Mouse (Mus musculus): Measurements from ENCODE around the gene Dnajc5g. TPM values are rescaled to one million over a fixed set of nuclear protein-coding genes. Genes with fewer than 3 reads are reported as not detected.

Dnajc5g gene
- polyA plus RNA-seq, 1 experiment from 2014 or later, result not detected

DNA sequence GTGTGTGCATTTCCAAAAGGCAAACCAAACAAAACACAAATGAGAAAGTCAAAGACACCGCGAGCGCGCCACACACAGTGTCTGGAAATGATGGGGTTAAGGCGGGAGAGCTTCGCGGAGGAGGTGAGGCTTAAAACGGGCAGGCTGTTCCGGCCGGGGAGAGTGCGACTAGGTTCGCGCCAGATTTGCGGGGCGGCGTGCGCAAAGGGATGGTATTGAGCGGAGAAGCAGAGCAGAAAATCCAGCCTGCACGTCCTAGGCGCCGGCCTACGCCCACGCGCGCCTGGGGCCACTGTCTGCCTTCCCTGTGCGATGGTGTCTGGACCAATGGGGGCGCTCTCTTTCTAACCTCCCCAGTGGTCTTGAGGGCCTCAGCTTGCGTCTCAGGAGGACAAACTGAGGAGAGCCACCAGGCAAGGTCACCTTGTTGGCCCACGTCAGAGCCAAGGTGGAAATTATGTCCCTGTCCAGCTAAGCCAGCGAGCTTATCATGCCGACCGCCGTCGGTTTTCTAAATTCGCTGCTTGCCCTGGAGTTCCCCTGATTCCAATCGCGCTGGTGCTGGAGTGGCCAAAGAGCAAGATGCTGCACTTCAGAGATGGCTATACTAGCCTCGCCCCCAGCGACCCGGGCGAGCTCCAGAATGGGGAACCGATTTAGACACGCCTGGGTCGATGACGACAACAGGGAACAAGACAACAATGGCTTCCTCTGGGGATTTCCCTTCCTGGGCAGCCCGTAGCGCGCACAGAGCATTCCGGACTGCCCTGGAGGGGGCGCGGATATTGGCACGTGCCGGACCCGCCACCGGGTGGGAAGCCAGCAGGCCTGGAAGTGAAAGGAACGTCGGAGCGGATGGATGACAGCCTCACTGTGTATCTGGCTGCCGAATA, 11.0 kb upstream of the Dnajc5g start:
- H3K27ac ChIP-seq (ENCODE audit: low read depth), result no peak overlapping the region
- WGBS (ENCODE audit: insufficient replicate concordance), result under 1% methylated on average over 59 of the region's 59 CpGs
- no peaks in the 10 kb centered on the region for H3K9me3 ChIP-seq (ENCODE audit: low read length)
- ATAC-seq (peak; percentile 44), DNase-seq (peak; percentile 67)
- 0 out of 2 replicates have a peak overlapping the region, but pooled peaks have one; percentile 30 for H3K9ac ChIP-seq (replicated peaks)
- H3K36me3 ChIP-seq (replicated peaks; ENCODE audit: insufficient read depth, low read length), result no peaks in the 10 kb centered on the region
- peak overlapping the region; percentile 71 for H3K4me2 ChIP-seq (ENCODE audit: low read depth, low read length)
- TF ChIP-seq EP300 (IDR thresholded peaks at IDR 0.05; ENCODE audit: low read depth) (no peak), CTCF (IDR thresholded peaks at IDR 0.05; ENCODE audit: low read depth) (0 out of 2 replicates have a peak, but pooled peaks have one; percentile 20)
- peak overlapping the region; percentile 27 for H3K4me3 ChIP-seq (ENCODE audit: low read depth, low read length)
- H3K4me1 ChIP-seq (ENCODE audit: insufficient read depth), result peaks cover 15% of the 10 kb centered on the region
- peaks cover 74% of the 10 kb centered on the region for H3K27me3 ChIP-seq (ENCODE audit: insufficient read depth, low read length)

DNA sequence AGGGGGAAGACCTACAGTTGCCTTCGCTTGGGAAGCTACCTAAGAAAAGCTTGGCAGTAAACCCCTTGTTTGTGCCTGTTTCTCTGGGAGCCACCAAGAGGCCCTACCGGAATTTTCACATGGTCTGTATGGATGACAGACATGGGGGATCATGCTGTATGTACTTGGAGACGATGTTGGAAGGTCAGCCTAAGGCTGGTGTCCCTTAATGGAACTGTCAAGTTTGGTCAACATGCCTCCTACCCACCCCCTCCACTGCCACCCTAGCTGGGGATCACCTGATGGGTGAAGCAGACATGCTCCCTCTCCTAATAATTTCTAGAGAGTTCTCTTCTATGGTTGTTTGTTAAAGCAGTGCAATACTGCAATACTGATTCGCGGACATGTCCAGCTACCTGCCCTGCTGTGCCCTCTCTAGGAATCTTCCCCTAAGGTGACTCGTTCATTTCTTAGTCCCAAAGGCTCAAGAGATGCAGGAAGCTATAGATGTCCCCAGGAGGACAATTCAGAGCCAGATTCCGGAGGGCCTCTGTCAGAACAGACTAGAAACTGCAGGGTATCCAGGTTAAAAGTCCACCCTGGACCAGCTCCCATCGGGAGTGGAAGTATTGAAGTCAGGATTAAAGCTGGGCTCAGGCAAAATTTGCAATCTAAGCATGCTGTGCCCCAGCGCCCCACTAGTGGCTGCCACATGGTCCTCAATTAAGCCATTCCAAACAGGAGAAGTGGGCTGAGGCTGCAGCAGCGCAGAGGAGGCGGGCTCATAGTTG, 10.2 kb upstream of the Dnajc5g start:
- 26% methylated on average over 11 of the region's 11 CpGs for WGBS (ENCODE audit: insufficient replicate concordance)
- DNase-seq (peak; percentile 17), ATAC-seq (no peak)
- H3K4me3 ChIP-seq (ENCODE audit: low read depth, low read length), result peak overlapping the region; percentile 27; the same call in 1 of the 2 replicates
- 0 out of 2 replicates have a peak overlapping the region, but pooled peaks have one; percentile 30 for H3K9ac ChIP-seq (replicated peaks)
- no peak overlapping the region for H3K27ac ChIP-seq (ENCODE audit: low read depth)
- peak overlapping the region; percentile 71 for H3K4me2 ChIP-seq (ENCODE audit: low read depth, low read length)
- no peaks in the 10 kb centered on the region for H3K9me3 ChIP-seq (ENCODE audit: low read length)
- peaks cover 68% of the 10 kb centered on the region for H3K27me3 ChIP-seq (ENCODE audit: insufficient read depth, low read length)
- TF ChIP-seq EP300 (IDR thresholded peaks at IDR 0.05; ENCODE audit: low read depth) (no peak), CTCF (IDR thresholded peaks at IDR 0.05; ENCODE audit: low read depth) (no peak)
- H3K4me1 ChIP-seq (ENCODE audit: insufficient read depth), result peaks cover 15% of the 10 kb centered on the region
- no peaks in the 10 kb centered on the region for H3K36me3 ChIP-seq (replicated peaks; ENCODE audit: insufficient read depth, low read length)

GRCm38 (mm10) chr5:31108000-31108490, 2.0 kb downstream of the Dnajc5g start, which contains the start of gene Slc30a3:
Gene Slc30a3, minus strand, starts transcription at chr5:31108237.
- no peak for TF ChIP-seq EP300 (IDR thresholded peaks at IDR 0.05; ENCODE audit: low read depth)
- no peak for TF ChIP-seq CTCF (IDR thresholded peaks at IDR 0.05; ENCODE audit: low read depth)
- Histone ChIP-seq H3K4me3 (ENCODE audit: low read depth, low read length) (no peak within 1 kb of the TSS), H3K9ac (replicated peaks) (no peak within 1 kb of the TSS), H3K4me1 (ENCODE audit: insufficient read depth) (no peaks in the 10 kb centered on the region), H3K27ac (ENCODE audit: low read depth) (no peak within 1 kb of the TSS), H3K9me3 (ENCODE audit: low read length) (no peaks in the 10 kb centered on the region), H3K36me3 (replicated peaks; ENCODE audit: insufficient read depth, low read length) (no peaks in the 10 kb centered on the region), H3K27me3 (ENCODE audit: insufficient read depth, low read length) (no peaks in the 10 kb centered on the region), H3K4me2 (ENCODE audit: low read depth, low read length) (no peak within 1 kb of the TSS)
- 86% methylated on average over 18 of the region's 18 CpGs for WGBS (ENCODE audit: insufficient replicate concordance)
- DNase-seq (no peak), ATAC-seq (no peak)

DNA sequence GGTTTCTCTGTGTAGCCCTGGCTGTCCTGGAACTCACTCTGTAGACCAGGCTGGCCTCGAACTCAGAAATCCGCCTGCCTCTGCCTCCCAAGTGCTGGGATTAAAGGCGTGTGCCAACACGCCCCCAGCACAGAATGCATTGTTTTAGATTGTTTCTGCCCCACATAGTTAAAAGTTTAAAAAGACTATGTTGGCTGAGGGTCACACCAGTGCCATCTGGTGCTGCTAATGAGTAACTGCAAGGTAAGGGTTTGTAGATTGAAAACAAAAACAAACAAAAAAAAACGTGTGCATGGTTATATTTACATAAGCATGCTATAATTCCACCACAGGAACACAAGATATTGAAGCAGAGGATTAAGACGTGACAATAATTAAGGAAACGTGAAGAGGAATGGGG, 4.7 kb downstream of the Dnajc5g start:
- DNase-seq (no peak), ATAC-seq (no peak)
- Histone ChIP-seq H3K9ac (replicated peaks) (no peak overlapping the region), H3K36me3 (replicated peaks; ENCODE audit: insufficient read depth, low read length) (no peaks in the 10 kb centered on the region), H3K4me3 (ENCODE audit: low read depth, low read length) (no peak overlapping the region), H3K4me1 (ENCODE audit: insufficient read depth) (no peaks in the 10 kb centered on the region), H3K27me3 (ENCODE audit: insufficient read depth, low read length) (no peaks in the 10 kb centered on the region), H3K9me3 (ENCODE audit: low read length) (no peaks in the 10 kb centered on the region), H3K27ac (ENCODE audit: low read depth) (no peak overlapping the region), H3K4me2 (ENCODE audit: low read depth, low read length) (no peak overlapping the region)
- no peak for TF ChIP-seq EP300 (IDR thresholded peaks at IDR 0.05; ENCODE audit: low read depth)
- peak; percentile 61 for TF ChIP-seq CTCF (IDR thresholded peaks at IDR 0.05; ENCODE audit: low read depth)
- 14% methylated on average over 7 of the region's 7 CpGs for WGBS (ENCODE audit: insufficient replicate concordance)

DNA sequence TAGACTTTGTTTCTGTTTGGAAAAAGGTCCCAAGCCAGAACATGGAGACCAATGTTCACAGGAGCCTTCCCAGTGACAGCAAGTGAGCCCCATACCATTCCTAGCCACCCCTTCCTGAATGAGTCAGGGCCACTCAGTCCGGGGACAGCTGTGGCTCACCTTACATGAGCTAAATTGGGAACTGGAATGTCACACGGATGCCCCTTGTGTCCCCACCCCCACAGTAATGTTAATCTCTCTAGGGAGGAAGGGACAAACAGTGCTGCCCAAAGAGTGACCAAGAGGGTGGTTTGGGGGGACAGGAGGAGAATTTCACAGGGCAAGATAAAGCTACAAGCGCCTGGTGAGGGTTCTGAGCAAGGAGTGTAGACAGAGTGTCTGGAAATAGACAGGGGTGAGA, 10.3 kb downstream of the Dnajc5g start, which contains the start of gene Trim54:
Trim54 (plus strand) TSS at position 359 of the 400 bp plus-strand sequence.
- Histone ChIP-seq H3K27me3 (ENCODE audit: insufficient read depth, low read length) (0 out of 2 replicates have a peak, but pooled peaks cover 4% of the 10 kb centered on the region), H3K4me3 (ENCODE audit: low read depth, low read length) (no peak within 1 kb of the TSS), H3K27ac (ENCODE audit: low read depth) (no peak within 1 kb of the TSS), H3K9ac (replicated peaks) (no peak within 1 kb of the TSS), H3K9me3 (ENCODE audit: low read length) (no peaks in the 10 kb centered on the region), H3K4me2 (ENCODE audit: low read depth, low read length) (no peak within 1 kb of the TSS), H3K4me1 (ENCODE audit: insufficient read depth) (no peaks in the 10 kb centered on the region), H3K36me3 (replicated peaks; ENCODE audit: insufficient read depth, low read length) (no peaks in the 10 kb centered on the region)
- DNase-seq (no peak), ATAC-seq (no peak)
- WGBS (ENCODE audit: insufficient replicate concordance), result 26% methylated on average over 3 of the region's 3 CpGs
- TF ChIP-seq EP300 (IDR thresholded peaks at IDR 0.05; ENCODE audit: low read depth) (no peak), CTCF (IDR thresholded peaks at IDR 0.05; ENCODE audit: low read depth) (no peak)

Measured in liver, postnatal 0 days (tissue).